Mouse (Mus musculus) lung, postnatal 0 days (tissue): ENCODE measurements around the gene Jmjd1c. TPM values are rescaled to one million over a fixed set of nuclear protein-coding genes. Genes with fewer than 3 reads are reported as not detected.

Source experiments
- ATAC-seq: fragments of 200-750 bp; cut with Nextera tagmentation; 2 replicates; pipeline ENCODE4 v1.8.0; 2017; ENCODE audit warnings: moderate library complexity
- DNase-seq: peaks from one replicate; pipeline ENCODE4 v3.0.0-alpha.2; 2016; ENCODE audit warnings: low spot score
- H3K27ac ChIP-seq: fragments of 300-500 bp; sonication (generic); 2 replicates; pipeline ENCODE4 v1.5.1; 2014; ENCODE audit warnings: antibody characterized with exemption, mild to moderate bottlenecking, low read length, mixed read lengths
- H3K27me3 ChIP-seq: fragments of 300-500 bp; sonication (generic); replicated peaks from 2 replicates; pipeline ENCODE4 v1.6.1; 2014; ENCODE audit warnings: low read length, mixed read lengths; ENCODE audit not compliant: insufficient read depth
- H3K36me3 ChIP-seq: fragments of 300-500 bp; sonication (generic); 2 replicates; pipeline ENCODE4 v1.6.1; 2014; ENCODE audit warnings: low read length, mixed read lengths; ENCODE audit not compliant: insufficient read depth
- H3K4me1 ChIP-seq: fragments of 300-500 bp; sonication (generic); 2 replicates; pipeline ENCODE4 v1.6.1; 2014; ENCODE audit warnings: antibody characterized with exemption, low read depth, low read length, mixed read lengths; ENCODE audit not compliant: insufficient read depth
- H3K4me2 ChIP-seq: fragments of 300-500 bp; sonication (generic); replicated peaks from 2 replicates; pipeline ENCODE4 v1.6.1; 2014; ENCODE audit warnings: low read depth, mild to moderate bottlenecking, low read length, moderate library complexity, mixed read lengths
- H3K4me3 ChIP-seq: fragments of 300-500 bp; sonication (generic); 2 replicates; pipeline ENCODE4 v1.5.1; 2014; ENCODE audit warnings: low read depth, low read length
- H3K9ac ChIP-seq: fragments of 300-500 bp; sonication (generic); replicated peaks from 2 replicates; pipeline ENCODE4 v1.6.1; 2014; ENCODE audit warnings: low read depth, mild to moderate bottlenecking
- H3K9me3 ChIP-seq: fragments of 300-500 bp; sonication (generic); 2 replicates; pipeline ENCODE4 v1.6.1; 2016; ENCODE audit warnings: low read length, mixed read lengths
- CTCF ChIP-seq: IDR thresholded peaks from 2 replicates; pipeline ENCODE4 v1.5.1; 2016; ENCODE audit warnings: antibody characterized with exemption, mild to moderate bottlenecking
- EP300 ChIP-seq: IDR thresholded peaks from 2 replicates; pipeline ENCODE4 v1.6.1; 2016; ENCODE audit warnings: antibody characterized with exemption, mild to moderate bottlenecking, control low read depth
- WGBS: fragments of 180-500 bp; shearing (Covaris S2); extraction: QIAGEN DNeasy Blood & Tissue Kit; methylation state at CpG from one replicate; pipeline ENCODE4 v1.1.7; 2014; 5-methylcytosine and 5-hydroxymethylcytosine counted together
- polyA plus RNA-seq: library from polyadenylated mRNA; unstranded; fragments of >200 nt; fragmentation: Nextera tagmentation; extraction: Ambion mirVana; gene quantifications from 2 replicates; pipeline ENCODE4 v1.2.1, GENCODE M21; 2015

Jmjd1c gene
- polyA plus RNA-seq, 1 experiment from 2014 or later = 43.8 TPM

DNA sequence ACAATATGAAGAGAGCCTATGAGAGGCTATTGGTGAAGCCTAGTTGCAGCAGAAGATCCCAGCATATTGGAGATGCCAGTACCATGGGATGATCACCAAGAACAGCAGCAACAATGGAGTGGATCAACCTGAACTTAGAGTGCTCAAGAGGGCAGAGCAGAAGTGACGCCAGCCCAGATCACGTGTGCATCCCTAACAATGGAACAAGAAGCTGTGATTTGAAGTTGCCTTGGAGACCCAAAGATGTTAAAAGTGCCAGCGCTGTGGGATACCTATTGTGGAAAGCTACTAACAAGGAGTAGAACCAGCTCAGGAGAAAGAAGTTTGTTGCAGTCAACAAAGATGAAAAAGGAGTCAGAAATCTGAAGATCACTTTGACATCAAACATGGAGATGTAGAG, 55.8 kb downstream of the Jmjd1c start:
- DNase-seq (no peak), ATAC-seq (no peak)
- WGBS = 94% methylated on average over 3 of the region's 3 CpGs
- Histone ChIP-seq H3K4me2 (no peak overlapping the region), H3K27ac (no peak overlapping the region), H3K36me3 (no peaks in the 10 kb centered on the region), H3K9ac (no peak overlapping the region), H3K4me1 (no peaks in the 10 kb centered on the region), H3K4me3 (no peak overlapping the region), H3K27me3 (no peaks in the 10 kb centered on the region), H3K9me3 (no peaks in the 10 kb centered on the region)
- TF ChIP-seq CTCF (no peak), EP300 (no peak)

DNA sequence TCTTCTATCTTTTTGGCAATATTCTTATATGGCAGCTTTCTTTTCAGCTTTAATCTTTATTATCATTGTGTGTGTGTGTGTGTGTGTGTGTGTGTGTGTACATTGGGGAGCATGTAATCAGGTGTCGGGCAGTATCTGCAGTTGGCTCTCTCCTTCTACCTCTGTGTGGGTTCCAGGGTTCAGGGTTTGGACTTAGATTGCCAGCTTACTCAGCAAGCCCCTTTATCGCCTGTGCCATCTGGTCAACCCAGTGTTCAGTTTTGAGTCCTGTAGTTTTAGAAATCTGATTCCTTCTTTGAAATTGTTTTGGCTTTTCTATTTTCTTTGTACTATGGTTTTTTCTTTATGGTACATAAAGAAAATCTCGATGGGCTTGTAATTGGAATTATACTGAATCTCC, 58.7 kb downstream of the Jmjd1c start:
- H3K36me3 ChIP-seq = 0 out of 2 replicates have a peak, but pooled peaks cover under 1% of the 10 kb centered on the region
- 97% methylated on average over 3 of the region's 3 CpGs for WGBS
- H3K4me2 ChIP-seq = no peak overlapping the region
- H3K9ac ChIP-seq = no peak overlapping the region
- no peak overlapping the region for H3K27ac ChIP-seq
- no peak for TF ChIP-seq CTCF
- TF ChIP-seq EP300 = no peak
- DNase-seq (no peak), ATAC-seq (no peak)
- no peaks in the 10 kb centered on the region for H3K4me1 ChIP-seq
- no peak overlapping the region for H3K4me3 ChIP-seq
- H3K9me3 ChIP-seq = no peaks in the 10 kb centered on the region
- no peaks in the 10 kb centered on the region for H3K27me3 ChIP-seq

DNA sequence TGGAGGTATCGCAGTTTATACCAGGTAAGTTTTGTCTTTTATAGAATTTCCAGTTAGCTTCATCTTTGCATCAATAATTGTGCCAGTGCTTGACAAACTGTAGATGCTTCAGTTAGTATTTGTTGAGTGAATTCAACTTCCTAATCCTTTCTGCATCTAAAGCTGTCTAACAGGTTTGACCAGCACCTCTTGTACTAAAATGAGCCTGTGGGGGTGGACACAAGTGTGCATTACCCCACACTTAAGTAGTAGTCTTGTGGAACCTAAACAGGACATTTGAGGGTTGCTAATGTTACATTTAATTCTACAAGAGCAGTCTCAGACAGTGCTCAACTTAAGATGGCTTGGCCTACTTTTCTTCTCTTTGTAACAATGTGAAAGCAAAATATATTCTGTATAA, 78.1 kb downstream of the Jmjd1c start:
- WGBS = 73% methylated on average over 1 of the region's 1 CpGs
- Histone ChIP-seq H3K4me3 (no peak overlapping the region), H3K9ac (no peak overlapping the region), H3K9me3 (no peaks in the 10 kb centered on the region), H3K4me2 (no peak overlapping the region), H3K27ac (no peak overlapping the region), H3K27me3 (no peaks in the 10 kb centered on the region), H3K36me3 (no peaks in the 10 kb centered on the region), H3K4me1 (no peaks in the 10 kb centered on the region)
- TF ChIP-seq CTCF = no peak
- peak; percentile 85 for TF ChIP-seq EP300
- DNase-seq = peak; percentile 75
- peak; percentile 90 for ATAC-seq

GRCm38 (mm10) chr10:67176031-67176430, 80.1 kb downstream of the Jmjd1c start:
- no peaks in the 10 kb centered on the region for H3K4me1 ChIP-seq
- H3K27ac ChIP-seq = no peak overlapping the region
- no peak overlapping the region for H3K9ac ChIP-seq
- no peak overlapping the region for H3K4me3 ChIP-seq
- WGBS = 52% methylated on average over 7 of the region's 7 CpGs
- ATAC-seq (peak; percentile 44), DNase-seq (peak; percentile 65)
- TF ChIP-seq EP300 (no peak), CTCF (no peak)
- H3K9me3 ChIP-seq = no peaks in the 10 kb centered on the region
- no peaks in the 10 kb centered on the region for H3K27me3 ChIP-seq
- no peaks in the 10 kb centered on the region for H3K36me3 ChIP-seq
- H3K4me2 ChIP-seq = peak overlapping the region; percentile 14; the same call in 1 of the 2 replicates

DNA sequence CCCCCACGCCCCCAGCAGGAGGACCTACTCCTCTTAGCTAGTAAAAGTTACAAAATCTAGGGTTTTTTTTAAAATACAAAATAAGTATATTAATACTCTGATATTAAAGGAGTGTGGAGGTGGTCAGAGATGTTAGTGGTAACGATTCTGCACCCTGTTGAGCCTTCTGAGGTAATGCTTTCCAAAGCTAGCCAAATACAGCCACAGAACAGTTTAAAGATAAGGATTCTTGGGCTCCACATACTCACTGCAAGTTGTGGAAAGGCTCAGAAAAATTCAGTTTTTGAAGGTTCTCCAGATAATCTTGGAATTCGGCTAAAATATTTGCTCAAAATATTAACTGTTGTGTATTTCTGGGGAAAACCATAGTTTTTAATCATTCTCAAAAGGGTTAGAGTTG, 81.0 kb downstream of the Jmjd1c start:
- H3K4me3 ChIP-seq = no peak overlapping the region
- ATAC-seq (no peak), DNase-seq (no peak)
- H3K4me2 ChIP-seq = no peak overlapping the region
- WGBS = 50% methylated on average over 3 of the region's 3 CpGs
- no peaks in the 10 kb centered on the region for H3K9me3 ChIP-seq
- H3K9ac ChIP-seq = no peak overlapping the region
- no peak overlapping the region for H3K27ac ChIP-seq
- no peaks in the 10 kb centered on the region for H3K4me1 ChIP-seq
- no peaks in the 10 kb centered on the region for H3K36me3 ChIP-seq
- no peaks in the 10 kb centered on the region for H3K27me3 ChIP-seq
- TF ChIP-seq EP300 (no peak), CTCF (no peak)

- TF ChIP-seq EP300 (no peak), CTCF (no peak)
- Histone ChIP-seq H3K9me3 (no peaks in the 10 kb centered on the region), H3K27ac (no peak overlapping the region), H3K4me1 (no peaks in the 10 kb centered on the region), H3K36me3 (no peaks in the 10 kb centered on the region), H3K9ac (no peak overlapping the region), H3K4me3 (no peak overlapping the region), H3K4me2 (no peak overlapping the region), H3K27me3 (no peaks in the 10 kb centered on the region)
- DNase-seq (no peak), ATAC-seq (no peak)
- WGBS = 28% methylated on average over 4 of the region's 4 CpGs
Measured at GRCm38 (mm10) chr10:67177410-67177809, 81.5 kb downstream of the Jmjd1c start.

DNA sequence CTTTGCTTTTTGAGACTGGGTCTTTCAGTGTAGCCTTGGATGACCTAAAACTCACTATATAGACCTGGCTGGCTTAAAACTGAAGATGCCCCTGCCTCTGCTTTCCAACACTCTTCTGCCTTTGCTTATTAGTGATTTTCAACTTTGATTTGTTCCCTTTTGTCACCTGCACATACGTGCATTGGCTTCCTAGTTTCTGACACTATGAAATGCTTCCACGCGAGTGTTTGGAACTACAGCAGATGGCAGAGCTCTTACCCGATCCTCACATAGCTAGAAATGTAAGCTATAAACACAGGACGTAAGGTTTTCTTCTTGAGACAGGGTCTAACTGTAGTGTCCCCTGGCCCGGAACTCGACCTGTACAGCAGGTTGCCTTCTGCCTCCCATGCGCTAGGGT, 84.1 kb downstream of the Jmjd1c start:
- WGBS = 91% methylated on average over 8 of the region's 8 CpGs
- H3K4me1 ChIP-seq = no peaks in the 10 kb centered on the region
- ATAC-seq (no peak), DNase-seq (no peak)
- H3K27ac ChIP-seq = no peak overlapping the region
- H3K27me3 ChIP-seq = no peaks in the 10 kb centered on the region
- H3K9ac ChIP-seq = no peak overlapping the region
- TF ChIP-seq CTCF (no peak), EP300 (no peak)
- H3K4me2 ChIP-seq = no peak overlapping the region
- H3K4me3 ChIP-seq = no peak overlapping the region
- no peaks in the 10 kb centered on the region for H3K9me3 ChIP-seq
- no peaks in the 10 kb centered on the region for H3K36me3 ChIP-seq
